8 mouse cellular contexts compared by ENCODE assay signal in genomic region chr14:73524766-73525448, GRCm38 (mm10). TPM values are rescaled to one million over a fixed set of nuclear protein-coding genes. Genes with fewer than 3 reads are reported as not detected.
DNase-seq lines count a peak whose midpoint lies in the region; ATAC-seq lines count a peak whose summit lies in the region.

TSS of gene Sucla2 (plus strand) at chr14:73525319.

- H3K27me3 ChIP-seq in intestine, embryonic 14.5 days (replicated peaks; ENCODE audit: control insufficient read depth, insufficient read depth, low read length), result no peaks in the 10 kb centered on the region

- peak within 1 kb of the TSS; percentile 57 for H3K9ac ChIP-seq in intestine, embryonic 14.5 days (ENCODE audit: low read length)

- no peaks in the 10 kb centered on the region for H3K9me3 ChIP-seq in intestine, embryonic 14.5 days (ENCODE audit: control insufficient read depth, low read length)

- peak within 1 kb of the TSS; percentile 44 for H3K4me2 ChIP-seq in intestine, embryonic 14.5 days (ENCODE audit: low read length)

- no peaks in the 10 kb centered on the region for H3K36me3 ChIP-seq in intestine, embryonic 14.5 days (ENCODE audit: control insufficient read depth, insufficient read depth, low read length)

- intact Hi-C loops in left cerebral cortex, postnatal 14 days (cut with DNase I), result loop anchor here (5.0 kb wide), 1 partner anchor 1182 kb away; no protein-coding TSS in a partner anchor

- H3K27ac ChIP-seq in intestine, embryonic 14.5 days (ENCODE audit: low read depth), result peak within 1 kb of the TSS; percentile 86

- WGBS in intestine, embryonic 14.5 days, result under 1% methylated on average over 38 of the region's 41 CpGs

- DNase-seq in adrenal gland, adult 18-20 months (ENCODE audit: low spot score in 2 of 2), result peak; percentile 91 to 94
- peak; percentile 96 for DNase-seq in embryo, embryonic 11 days
- peak; percentile 90 for DNase-seq in gastrocnemius, postnatal 25 days
- DNase-seq in intestine, embryonic 14.5 days (ENCODE audit: low spot score), result peak; percentile 98
- peak; percentile 95 to 96 for DNase-seq in left cerebral cortex, postnatal 14 days (ENCODE audit: low spot score in 2 of 2)
- peak; percentile 98 for DNase-seq in mesoderm, embryonic 11.5 days (ENCODE audit: low read depth, low spot score)
- peak; percentile 90 to 93 for DNase-seq in right cerebral cortex, postnatal 36 days (ENCODE audit: low spot score in 2 of 2)
- DNase-seq in yolk sac, embryonic 10.5 days (ENCODE audit: low spot score), result peak; percentile 94

- H3K4me1 ChIP-seq in intestine, embryonic 14.5 days (replicated peaks; ENCODE audit: control insufficient read depth, insufficient read depth, low read length), result no peaks in the 10 kb centered on the region

- peak within 1 kb of the TSS; percentile 48 for H3K4me3 ChIP-seq in intestine, embryonic 14.5 days (ENCODE audit: low read depth, low read length)

- ATAC-seq in intestine, embryonic 14.5 days (replicated peaks; ENCODE audit: low FRiP score, low TSS enrichment, low read depth), result peak; percentile 99

RNA-seq across cellular contexts. Expression of gene Sucla2, which starts in this region (rescaled TPM):
- 100 to 1,000 TPM; 316 to 519 TPM for total RNA-seq in adrenal gland, adult 18-20 months (2021)
- 100 to 1,000 TPM; 494 to 525 TPM for total RNA-seq in gastrocnemius, postnatal 25 days (2021)
- polyA plus RNA-seq in intestine, embryonic 14.5 days (2014; fragmentation: Nextera tagmentation; extraction: Ambion mirVana), result 110 and 117 TPM in 2 replicates
- 100 to 1,000 TPM; 150 to 155 TPM for total RNA-seq in left cerebral cortex, postnatal 14 days (2021)

Comparison
In these comparisons a context has a peak if more than half of its experiments do, and no peak if none do; other contexts are left out.
1. Peak in every context shown above with its lines: DNase-seq, ATAC-seq, H3K4me3 ChIP-seq and H3K27ac ChIP-seq.